Mouse (Mus musculus) erythroblast, embryonic 14.5 days (primary cell): Measurements from ENCODE around the gene Mien1.

Experiments used
- GATA1 ChIP-seq: IDR thresholded peaks from 2 replicates; pipeline ENCODE4 v1.6.1; 2012; ENCODE audit warnings: low read length, inconsistent platforms, mixed read lengths
- TAL1 ChIP-seq: IDR thresholded peaks from 3 replicates; pipeline ENCODE4 v1.6.1; 2012; ENCODE audit warnings: low read length, inconsistent platforms, mixed read lengths

- TF ChIP-seq TAL1 (no peak), GATA1 (no peak)
These were observed 11.4 kb upstream of the Mien1 start for GRCm38 (mm10) chr11:98449921-98450771.
